Mouse (Mus musculus): ENCODE measurements around the gene Phc1.

- no peak for TF ChIP-seq POLR2A (IDR thresholded peaks at IDR 0.05; ENCODE audit: insufficient read depth, low read depth, low read length)
- no peak for TF ChIP-seq CTCF (IDR thresholded peaks at IDR 0.05; ENCODE audit: insufficient read depth, low read depth, low read length)
Measured at GRCm38 (mm10) chr6:122274546-122274945, 65.8 kb downstream of the Phc1 start.

All from olfactory bulb, adult 2 months (tissue).